Mouse (Mus musculus): ENCODE data around the gene Spz1. TPM values are rescaled to one million over a fixed set of nuclear protein-coding genes. Genes with fewer than 3 reads are reported as not detected.
"Not testable (repeated sequence)": the region's sequence is repeated elsewhere in the genome, so short reads cannot be mapped to it uniquely, and the experiment has no call there.

Spz1 gene
- not detected for total RNA-seq (2022)

- DNase-seq (ENCODE audit: low spot score in 2 of 2) = no peak
These were observed at the start of gene Spz1 for GRCm38 (mm10) chr13:92576072-92576471. Gene Spz1, minus strand, starts transcription at chr13:92576172.

GRCm38 (mm10) chr13:92616459-92616858 is 40.5 kb upstream of the Spz1 start:
- no peak for DNase-seq (ENCODE audit: low spot score in 2 of 2)

GRCm38 (mm10) chr13:92615201-92615600 is 39.2 kb upstream of the Spz1 start:
- no peak for DNase-seq (ENCODE audit: low spot score in 2 of 2)

GRCm38 (mm10) chr13:92613094-92613493 is 37.1 kb upstream of the Spz1 start:
- DNase-seq (ENCODE audit: low spot score in 2 of 2) = no peak

- DNase-seq (ENCODE audit: low spot score in 2 of 2) = no peak
These were observed 35.9 kb upstream of the Spz1 start for GRCm38 (mm10) chr13:92611917-92612316.

GRCm38 (mm10) chr13:92611254-92611784 is 35.3 kb upstream of the Spz1 start:
- peak in 1 of 2 experiments; percentile 23 for DNase-seq (ENCODE audit: low spot score in 2 of 2)

GRCm38 (mm10) chr13:92610311-92611221 is 34.6 kb upstream of the Spz1 start, which contains the start of gene Serinc5:
Gene Serinc5, plus strand, starts transcription at chr13:92611091.
- DNase-seq (ENCODE audit: low spot score in 2 of 2) = peak; percentile 92 to 93

- peak in 1 of 2 experiments; percentile 23 for DNase-seq (ENCODE audit: low spot score in 2 of 2)
These were observed 33.7 kb upstream of the Spz1 start for GRCm38 (mm10) chr13:92609486-92610310.

GRCm38 (mm10) chr13:92605306-92605705 is 29.3 kb upstream of the Spz1 start:
- DNase-seq (ENCODE audit: low spot score in 2 of 2) = not testable (repeated sequence)

GRCm38 (mm10) chr13:92595424-92595823 is 19.5 kb upstream of the Spz1 start:
- no peak for DNase-seq (ENCODE audit: low spot score in 2 of 2)

GRCm38 (mm10) chr13:92594907-92595306 is 18.9 kb upstream of the Spz1 start:
- DNase-seq (ENCODE audit: low spot score in 2 of 2) = no peak

GRCm38 (mm10) chr13:92594481-92594880 is 18.5 kb upstream of the Spz1 start:
- DNase-seq (ENCODE audit: low spot score in 2 of 2) = no peak

- DNase-seq (ENCODE audit: low spot score in 2 of 2) = no peak
These were observed 17.9 kb upstream of the Spz1 start for GRCm38 (mm10) chr13:92593731-92594396.

- DNase-seq (ENCODE audit: low spot score in 2 of 2) = no peak
These were observed 17.0 kb upstream of the Spz1 start for GRCm38 (mm10) chr13:92592786-92593635.

- no peak for DNase-seq (ENCODE audit: low spot score in 2 of 2)
These were observed 16.4 kb upstream of the Spz1 start for GRCm38 (mm10) chr13:92592268-92592785.

GRCm38 (mm10) chr13:92591225-92591624 is 15.3 kb upstream of the Spz1 start:
- DNase-seq (ENCODE audit: low spot score in 2 of 2) = no peak

- no peak for DNase-seq (ENCODE audit: low spot score in 2 of 2)
These were observed 13.3 kb upstream of the Spz1 start for GRCm38 (mm10) chr13:92589255-92589654.

- DNase-seq (ENCODE audit: low spot score in 2 of 2) = no peak
These were observed 12.7 kb upstream of the Spz1 start for GRCm38 (mm10) chr13:92588704-92589103.

GRCm38 (mm10) chr13:92584094-92584717 is 8.2 kb upstream of the Spz1 start:
- DNase-seq (ENCODE audit: low spot score in 2 of 2) = no peak

All from gastrocnemius, adult 8-10 months (tissue).